18 mouse cellular contexts compared by ENCODE assay signal in genomic region chr17:75323229-75323628, GRCm38 (mm10).
DNase-seq lines count a peak whose midpoint lies in the region; ATAC-seq and TF ChIP-seq lines count a peak whose summit lies in the region.
"Had no signal": no experiment of that assay in that cellular context is flagged by ENCODE, and none has a peak within 500 bp of the region (broad histone marks: within the 10 kb centered on the region; RNA-seq: fewer than 3 reads in every experiment).

No protein-coding gene starts in this region.

- no peak for TF ChIP-seq POLR2A in lung, adult 2 months (IDR thresholded peaks at IDR 0.05; ENCODE audit: borderline replicate concordance, extremely low read depth, low read depth, low read length)
- TF ChIP-seq POLR2A in limb, embryonic 14.5 days (IDR thresholded peaks at IDR 0.05; ENCODE audit: borderline replicate concordance, extremely low read depth, insufficient read depth, insufficient read length): no peak

- H3K4me2 ChIP-seq in lung, embryonic 16.5 days (ENCODE audit: low read depth, low read length): no peak overlapping the region
- no peak overlapping the region for H3K4me2 ChIP-seq in embryonic facial prominence, embryonic 15.5 days (replicated peaks)
- no peak overlapping the region for H3K4me2 ChIP-seq in limb, embryonic 14.5 days (replicated peaks; ENCODE audit: low read depth, low read length, severe bottlenecking)
- H3K4me2 ChIP-seq in forebrain, embryonic 16.5 days (ENCODE audit: low read length): no peak overlapping the region
- H3K4me2 ChIP-seq: forebrain, embryonic 13.5 days; heart, embryonic 12.5 days; hindbrain, embryonic 14.5 days had no signal

- DNase-seq in lung, adult 2 months: no peak
- no peak for DNase-seq in limb, embryonic 14.5 days (ENCODE audit: low spot score)
- DNase-seq in lung, postnatal 36 days: peak; percentile 43
- no peak for DNase-seq in cerebellum, adult 9-11 months
- DNase-seq in MN1 (ENCODE audit: low spot score): no peak
- DNase-seq: adrenal gland, adult 8-10 months; cerebellum, adult 11 months; cerebellum, adult 8-10 months; cerebellum, postnatal 25 days; gastrocnemius, adult 2 months; gastrocnemius, postnatal 25 days had no signal

- peak; percentile 57; the same call in 1 of the 2 replicates for ATAC-seq in lung, embryonic 16.5 days (ENCODE audit: low read depth)
- ATAC-seq in embryonic facial prominence, embryonic 15.5 days (ENCODE audit: insufficient number of reproducible peaks, low FRiP score, low TSS enrichment, low read depth): no peak
- ATAC-seq in limb, embryonic 14.5 days (ENCODE audit: low FRiP score, low read depth): no peak
- ATAC-seq in forebrain, embryonic 16.5 days: no peak
- ATAC-seq: forebrain, embryonic 13.5 days had no signal

- H3K36me3 ChIP-seq in lung, embryonic 16.5 days (ENCODE audit: control insufficient read depth, insufficient read depth, low read length): no peaks in the 10 kb centered on the region; the same call in 1 of the 2 replicates
- H3K36me3 ChIP-seq in embryonic facial prominence, embryonic 15.5 days: no peaks in the 10 kb centered on the region
- H3K36me3 ChIP-seq in limb, embryonic 14.5 days (ENCODE audit: control insufficient read depth, insufficient read depth, low read length): peaks cover 21% of the 10 kb centered on the region
- H3K36me3 ChIP-seq in forebrain, embryonic 16.5 days (ENCODE audit: control insufficient read depth, insufficient read depth): no peaks in the 10 kb centered on the region
- H3K36me3 ChIP-seq: hindbrain, embryonic 10.5 days had no signal

- no peaks in the 10 kb centered on the region; the same call in 1 of the 2 replicates for H3K4me1 ChIP-seq in lung, embryonic 16.5 days (replicated peaks; ENCODE audit: control insufficient read depth, insufficient read depth, low read length)
- H3K4me1 ChIP-seq in lung, adult 2 months (ENCODE audit: control insufficient read depth, insufficient read depth, low read length): no peaks in the 10 kb centered on the region
- H3K4me1 ChIP-seq in embryonic facial prominence, embryonic 15.5 days: peaks cover 10% of the 10 kb centered on the region; the same call in 1 of the 2 replicates
- peaks cover 45% of the 10 kb centered on the region for H3K4me1 ChIP-seq in limb, embryonic 14.5 days (ENCODE audit: control insufficient read depth, insufficient read depth, low read length)
- H3K4me1 ChIP-seq in forebrain, embryonic 16.5 days (replicated peaks; ENCODE audit: control insufficient read depth, insufficient read depth, low read length): no peaks in the 10 kb centered on the region
- H3K4me1 ChIP-seq: forebrain, embryonic 13.5 days; heart, embryonic 12.5 days; hindbrain, embryonic 10.5 days had no signal

- no peaks in the 10 kb centered on the region for H3K9me3 ChIP-seq in lung, embryonic 16.5 days (ENCODE audit: control insufficient read depth, low read length)
- H3K9me3 ChIP-seq in embryonic facial prominence, embryonic 15.5 days (replicated peaks): no peaks in the 10 kb centered on the region
- H3K9me3 ChIP-seq in limb, embryonic 14.5 days (ENCODE audit: control insufficient read depth, low read length): no peaks in the 10 kb centered on the region
- no peaks in the 10 kb centered on the region for H3K9me3 ChIP-seq in forebrain, embryonic 16.5 days (ENCODE audit: control insufficient read depth, low read length)
- H3K9me3 ChIP-seq: forebrain, embryonic 13.5 days; heart, embryonic 12.5 days; hindbrain, embryonic 10.5 days had no signal

- 57% methylated on average over 5 of the region's 5 CpGs for WGBS in lung, embryonic 16.5 days
- 73% methylated on average over 5 of the region's 5 CpGs for WGBS in lung, adult 2 months
- 78% methylated on average over 5 of the region's 5 CpGs for WGBS in embryonic facial prominence, embryonic 15.5 days
- 62% methylated on average over 5 of the region's 5 CpGs for WGBS in limb, embryonic 14.5 days
- WGBS in forebrain, embryonic 16.5 days: 83% methylated on average over 5 of the region's 5 CpGs

- no peak for TF ChIP-seq CTCF in lung, adult 2 months (IDR thresholded peaks at IDR 0.05; ENCODE audit: insufficient read depth, low read length)

- H3K27ac ChIP-seq in lung, embryonic 16.5 days (ENCODE audit: low read length): no peak overlapping the region
- H3K27ac ChIP-seq in embryonic facial prominence, embryonic 15.5 days (replicated peaks): peak overlapping the region; percentile 86
- H3K27ac ChIP-seq in limb, embryonic 14.5 days (replicated peaks; ENCODE audit: low read depth, low read length): peak overlapping the region; percentile 73
- no peak overlapping the region for H3K27ac ChIP-seq in forebrain, embryonic 16.5 days (ENCODE audit: low read length)
- H3K27ac ChIP-seq: forebrain, embryonic 13.5 days; gastrocnemius, adult 2 months; hindbrain, embryonic 10.5 days; hindbrain, embryonic 14.5 days had no signal

- H3K27me3 ChIP-seq in lung, embryonic 16.5 days (ENCODE audit: control insufficient read depth, insufficient read depth, low read depth, low read length): no peaks in the 10 kb centered on the region
- H3K27me3 ChIP-seq in embryonic facial prominence, embryonic 15.5 days: no peaks in the 10 kb centered on the region
- no peaks in the 10 kb centered on the region for H3K27me3 ChIP-seq in limb, embryonic 14.5 days (ENCODE audit: control insufficient read depth, insufficient read depth, low read length)
- no peaks in the 10 kb centered on the region for H3K27me3 ChIP-seq in forebrain, embryonic 16.5 days (replicated peaks; ENCODE audit: control insufficient read depth, insufficient read depth, low read length)
- H3K27me3 ChIP-seq: forebrain, embryonic 13.5 days; heart, embryonic 12.5 days had no signal

- H3K9ac ChIP-seq in lung, embryonic 16.5 days (ENCODE audit: low read length): no peak overlapping the region
- H3K9ac ChIP-seq in embryonic facial prominence, embryonic 15.5 days: no peak overlapping the region
- H3K9ac ChIP-seq in limb, embryonic 14.5 days (ENCODE audit: low read depth, low read length, severe bottlenecking): no peak overlapping the region
- no peak overlapping the region for H3K9ac ChIP-seq in forebrain, embryonic 16.5 days (replicated peaks; ENCODE audit: low read depth, low read length)
- H3K9ac ChIP-seq: forebrain, embryonic 13.5 days; heart, embryonic 12.5 days; hindbrain, embryonic 14.5 days had no signal

- H3K4me3 ChIP-seq in lung, embryonic 16.5 days (ENCODE audit: low read length): no peak overlapping the region
- H3K4me3 ChIP-seq in lung, adult 2 months (replicated peaks; ENCODE audit: extremely low read depth, low read depth, low read length): no peak overlapping the region
- no peak overlapping the region for H3K4me3 ChIP-seq in embryonic facial prominence, embryonic 15.5 days (replicated peaks)
- H3K4me3 ChIP-seq in limb, embryonic 14.5 days (replicated peaks; ENCODE audit: low read length): no peak overlapping the region
- no peak overlapping the region for H3K4me3 ChIP-seq in forebrain, embryonic 16.5 days (replicated peaks; ENCODE audit: low read length)
- H3K4me3 ChIP-seq: forebrain, embryonic 13.5 days; gastrocnemius, adult 2 months; heart, embryonic 12.5 days; hindbrain, embryonic 10.5 days had no signal

Comparison
In these comparisons a context has a peak if more than half of its experiments do, and no peak if none do; other contexts are left out.
1. H3K27ac ChIP-seq: peak in embryonic facial prominence, embryonic 15.5 days (single experiment) and limb, embryonic 14.5 days (single experiment); none in lung, embryonic 16.5 days (single experiment) and forebrain, embryonic 16.5 days (single experiment).